ENCODE assay signal across 8 mouse cellular contexts in genomic region chr9:102353056-102353635, GRCm38 (mm10). TPM values are rescaled to one million over a fixed set of nuclear protein-coding genes. Genes with fewer than 3 reads are reported as not detected.
DNase-seq lines count a peak whose midpoint lies in the region; ATAC-seq and TF ChIP-seq lines count a peak whose summit lies in the region.

No protein-coding gene starts in this region.

- TF ChIP-seq EP300 in stomach, postnatal 0 days (optimal IDR thresholded peaks at IDR 0.05): no peak

- H3K27ac ChIP-seq in kidney, embryonic 14.5 days (ENCODE audit: low read depth, low read length): no peak overlapping the region
- H3K27ac ChIP-seq in heart, embryonic 13.5 days (replicated peaks): no peak overlapping the region
- no peak overlapping the region for H3K27ac ChIP-seq in limb, embryonic 14.5 days (replicated peaks; ENCODE audit: low read depth, low read length)
- no peak overlapping the region for H3K27ac ChIP-seq in stomach, postnatal 0 days (replicated peaks)

- H3K9ac ChIP-seq in kidney, embryonic 14.5 days (ENCODE audit: low read depth, low read length): peak overlapping the region; percentile 24; the same call in 1 of the 2 replicates
- 0 out of 2 replicates have a peak overlapping the region, but pooled peaks have one; percentile 65 for H3K9ac ChIP-seq in heart, embryonic 13.5 days
- H3K9ac ChIP-seq in limb, embryonic 14.5 days (ENCODE audit: low read depth, low read length, severe bottlenecking): peak overlapping the region; percentile 64
- no peak overlapping the region for H3K9ac ChIP-seq in stomach, postnatal 0 days (ENCODE audit: low read length)

- H3K36me3 ChIP-seq in kidney, embryonic 14.5 days (ENCODE audit: control insufficient read depth, insufficient read depth, low read length): no peaks in the 10 kb centered on the region
- no peaks in the 10 kb centered on the region for H3K36me3 ChIP-seq in heart, embryonic 13.5 days
- no peaks in the 10 kb centered on the region for H3K36me3 ChIP-seq in limb, embryonic 14.5 days (ENCODE audit: control insufficient read depth, insufficient read depth, low read length)
- H3K36me3 ChIP-seq in stomach, postnatal 0 days (ENCODE audit: control insufficient read depth, insufficient read depth, low read length): no peaks in the 10 kb centered on the region

- no peaks in the 10 kb centered on the region for H3K9me3 ChIP-seq in kidney, embryonic 14.5 days (ENCODE audit: control insufficient read depth, low read length)
- no peaks in the 10 kb centered on the region for H3K9me3 ChIP-seq in heart, embryonic 13.5 days
- no peaks in the 10 kb centered on the region for H3K9me3 ChIP-seq in limb, embryonic 14.5 days (ENCODE audit: control insufficient read depth, low read length)
- H3K9me3 ChIP-seq in stomach, postnatal 0 days (ENCODE audit: control insufficient read depth, low read length): no peaks in the 10 kb centered on the region

- TF ChIP-seq POLR2A in limb, embryonic 14.5 days (IDR thresholded peaks at IDR 0.05; ENCODE audit: borderline replicate concordance, extremely low read depth, insufficient read depth, insufficient read length): no peak

- no peak for DNase-seq in kidney, adult 9 months
- peak; percentile 56 for DNase-seq in brain, adult 2 months (ENCODE audit: low read depth, low spot score)
- DNase-seq in limb, embryonic 14.5 days (ENCODE audit: low spot score): peak; percentile 4
- no peak for DNase-seq in stomach, postnatal 0 days (ENCODE audit: low spot score)
- no peak for DNase-seq in natural killer cell, adult 2 months (ENCODE audit: low spot score in 2 of 2)
- DNase-seq in gastrocnemius, adult 8-10 months (ENCODE audit: low spot score in 2 of 2): no peak

- ATAC-seq in kidney, embryonic 14.5 days (ENCODE audit: low FRiP score, low TSS enrichment): no peak
- ATAC-seq in heart, embryonic 13.5 days (ENCODE audit: extremely low read depth, insufficient number of reproducible peaks, low FRiP score, low TSS enrichment): no peak
- ATAC-seq in limb, embryonic 14.5 days (ENCODE audit: low FRiP score, low read depth): no peak
- no peak for ATAC-seq in stomach, postnatal 0 days (ENCODE audit: low FRiP score, low TSS enrichment)

- under 1% methylated on average over 35 of the region's 38 CpGs for WGBS in kidney, embryonic 14.5 days
- WGBS in heart, embryonic 13.5 days: under 1% methylated on average over 33 of the region's 38 CpGs
- WGBS in limb, embryonic 14.5 days: 1% methylated on average over 31 of the region's 38 CpGs
- WGBS in stomach, postnatal 0 days: 0% methylated on average over 38 of the region's 38 CpGs

- H3K4me1 ChIP-seq in kidney, embryonic 14.5 days (ENCODE audit: control insufficient read depth, insufficient read depth, low read length): peaks cover 3% of the 10 kb centered on the region; the same call in 1 of the 2 replicates
- peaks cover 32% of the 10 kb centered on the region for H3K4me1 ChIP-seq in heart, embryonic 13.5 days
- peaks cover 6% of the 10 kb centered on the region; the same call in 1 of the 2 replicates for H3K4me1 ChIP-seq in limb, embryonic 14.5 days (ENCODE audit: control insufficient read depth, insufficient read depth, low read length)
- H3K4me1 ChIP-seq in stomach, postnatal 0 days (replicated peaks; ENCODE audit: control insufficient read depth, insufficient read depth): no peaks in the 10 kb centered on the region

- peaks cover 72% of the 10 kb centered on the region for H3K27me3 ChIP-seq in kidney, embryonic 14.5 days (ENCODE audit: control insufficient read depth, insufficient read depth, low read length)
- H3K27me3 ChIP-seq in heart, embryonic 13.5 days (replicated peaks): peaks cover 98% of the 10 kb centered on the region
- peaks cover 70% of the 10 kb centered on the region for H3K27me3 ChIP-seq in limb, embryonic 14.5 days (ENCODE audit: control insufficient read depth, insufficient read depth, low read length)
- peaks cover 18% of the 10 kb centered on the region for H3K27me3 ChIP-seq in stomach, postnatal 0 days (ENCODE audit: control insufficient read depth, insufficient read depth, low read length)

- H3K4me3 ChIP-seq in kidney, embryonic 14.5 days (ENCODE audit: low read length): peak overlapping the region; percentile 57
- peak overlapping the region; percentile 59 for H3K4me3 ChIP-seq in heart, embryonic 13.5 days
- peak overlapping the region; percentile 57 for H3K4me3 ChIP-seq in limb, embryonic 14.5 days (replicated peaks; ENCODE audit: low read length)
- H3K4me3 ChIP-seq in stomach, postnatal 0 days (ENCODE audit: low read depth, low read length): peak overlapping the region; percentile 52

- no peak for TF ChIP-seq CTCF in stomach, postnatal 0 days (IDR thresholded peaks at IDR 0.05; ENCODE audit: low read depth)

- H3K4me2 ChIP-seq in kidney, embryonic 14.5 days (replicated peaks; ENCODE audit: low read depth, low read length): peak overlapping the region; percentile 95
- peak overlapping the region; percentile 99 for H3K4me2 ChIP-seq in heart, embryonic 13.5 days
- peak overlapping the region; percentile 100 for H3K4me2 ChIP-seq in limb, embryonic 14.5 days (replicated peaks; ENCODE audit: low read depth, low read length, severe bottlenecking)
- H3K4me2 ChIP-seq in stomach, postnatal 0 days (replicated peaks; ENCODE audit: low read depth): peak overlapping the region; percentile 88

RNA-seq across cellular contexts. Expression of gene Ephb1, which starts 1.3 kb away (rescaled TPM):
- polyA plus RNA-seq in kidney, embryonic 14.5 days (2014; fragmentation: Nextera tagmentation; extraction: Ambion mirVana): 3.8 and 4.9 TPM in 2 replicates
- polyA plus RNA-seq in heart, embryonic 13.5 days (2015; fragmentation: Nextera tagmentation; extraction: Ambion mirVana): 0.96 and 1.4 TPM in 2 replicates
- polyA plus RNA-seq in limb, embryonic 14.5 days (2012; rRNA removed): 4.1 and 4.4 TPM in 2 replicates
- 4.1 and 4.2 TPM in 2 replicates for polyA plus RNA-seq in limb, embryonic 14.5 days (2014; fragmentation: Nextera tagmentation; extraction: Ambion mirVana)
- 1.0 and 1.1 TPM in 2 replicates for polyA plus RNA-seq in stomach, postnatal 0 days (2015; fragmentation: Nextera tagmentation; extraction: Ambion mirVana)
- under 1 TPM; 0.32 to 0.75 (median 0.51) TPM for total RNA-seq in gastrocnemius, adult 8-10 months (2022)

Comparison
In these comparisons a context has a peak if more than half of its experiments do, and no peak if none do; other contexts are left out.
1. DNase-seq: peak in brain, adult 2 months (single experiment) and limb, embryonic 14.5 days (single experiment); none in kidney, adult 9 months (single experiment), stomach, postnatal 0 days (single experiment), natural killer cell, adult 2 months (0 of 2) and gastrocnemius, adult 8-10 months (0 of 2).
2. Peak in every context shown above with its lines, with median percentiles within 50 percentile points of each other: H3K4me2 ChIP-seq and H3K4me3 ChIP-seq.